Mouse (Mus musculus) neural tube, embryonic 14.5 days (tissue): ENCODE measurements at regions not wholly inside any gene's neighbourhood (a gene's known extent, or its start where the extent isn't known, plus 50 kb on each side); places are given as distances from the start of the nearest gene placed in this dataset.

ENCODE experiments used
- ATAC-seq: fragments of 200-750 bp; cut with Nextera tagmentation; 2 replicates; pipeline ENCODE4 v1.8.0; 2017; ENCODE audit warnings: low read depth, mild to moderate bottlenecking, moderate TSS enrichment, moderate library complexity
- H3K27ac ChIP-seq: fragments of 300-500 bp; sonication (generic); 2 replicates; pipeline ENCODE4 v1.5.1; 2014; ENCODE audit warnings: low read depth, mild to moderate bottlenecking, control low read depth, low read length, moderate library complexity, mixed read lengths
- H3K27me3 ChIP-seq: fragments of 300-500 bp; sonication (generic); 2 replicates; pipeline ENCODE4 v1.6.1; 2014; ENCODE audit warnings: low read length; ENCODE audit not compliant: control insufficient read depth, insufficient read depth
- H3K36me3 ChIP-seq: fragments of 300-500 bp; sonication (generic); 2 replicates; pipeline ENCODE4 v1.6.1; 2014; ENCODE audit warnings: low read length, mixed read lengths; ENCODE audit not compliant: control insufficient read depth, insufficient read depth
- H3K4me1 ChIP-seq: fragments of 300-500 bp; sonication (generic); 2 replicates; pipeline ENCODE4 v1.6.1; 2014; ENCODE audit warnings: low read length; ENCODE audit not compliant: control insufficient read depth, insufficient read depth
- H3K4me2 ChIP-seq: fragments of 300-500 bp; sonication (generic); 2 replicates; pipeline ENCODE4 v1.6.1; 2014; ENCODE audit warnings: mild to moderate bottlenecking, low read depth, low read length, control low read depth
- H3K4me3 ChIP-seq: fragments of 300-500 bp; sonication (generic); 2 replicates; pipeline ENCODE4 v1.5.1; 2014; ENCODE audit warnings: low read depth, low read length, control low read depth, mixed read lengths
- H3K9ac ChIP-seq: fragments of 300-500 bp; sonication (generic); replicated peaks from 2 replicates; pipeline ENCODE4 v1.6.1; 2014; ENCODE audit warnings: low read depth, mild to moderate bottlenecking, control low read depth, low read length, mixed read lengths
- H3K9me3 ChIP-seq: fragments of 300-500 bp; sonication (generic); 2 replicates; pipeline ENCODE4 v1.6.1; 2016; ENCODE audit warnings: low read length; ENCODE audit not compliant: control insufficient read depth
- WGBS: fragments of 180-500 bp; shearing (Covaris S2); extraction: QIAGEN DNeasy Blood & Tissue Kit; methylation state at CpG from one replicate; pipeline ENCODE4 v1.1.7; 2014; 5-methylcytosine and 5-hydroxymethylcytosine counted together

DNA sequence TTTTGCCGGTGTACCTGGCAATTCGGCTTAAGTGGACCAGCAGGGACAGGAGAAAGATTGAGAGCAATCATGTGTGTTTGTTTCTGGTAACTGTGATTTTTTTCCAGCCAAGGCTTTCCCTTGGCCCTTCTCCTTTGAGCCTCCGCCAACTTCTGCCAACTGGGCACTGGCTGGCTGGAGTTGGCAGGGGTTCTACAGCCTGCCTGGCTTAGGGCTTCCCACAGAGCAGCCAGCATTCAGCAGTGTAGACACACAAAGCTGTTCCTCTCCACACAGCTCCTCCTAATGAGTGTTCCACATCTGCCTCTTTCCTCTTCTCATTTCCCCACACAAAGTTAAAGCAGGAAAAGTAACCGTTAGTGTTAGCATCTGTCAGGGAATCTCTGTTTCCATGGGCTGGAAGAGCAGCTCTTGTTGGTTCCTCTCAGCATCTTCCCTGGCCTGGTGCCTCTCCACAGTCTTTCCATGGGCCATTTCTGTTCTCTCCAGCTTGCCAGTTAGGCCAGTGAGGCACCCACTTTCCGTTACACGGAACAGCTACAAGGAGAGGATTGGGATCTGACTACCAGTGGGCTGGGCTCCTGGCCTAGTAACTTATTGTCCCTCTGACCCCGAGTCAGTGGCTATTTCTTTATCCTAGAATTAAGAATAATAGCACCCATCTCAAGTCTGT is 68.0 kb upstream of the Rbm24 start:
- ATAC-seq = peak; percentile 87
- H3K4me1 ChIP-seq = no peaks in the 10 kb centered on the region; the same call in 1 of the 2 replicates
- no peak overlapping the region for H3K4me3 ChIP-seq
- no peak overlapping the region for H3K4me2 ChIP-seq
- 60% methylated on average over 7 of the region's 7 CpGs for WGBS
- H3K27ac ChIP-seq = peak overlapping the region; percentile 64
- H3K9me3 ChIP-seq = no peaks in the 10 kb centered on the region
- H3K36me3 ChIP-seq = no peaks in the 10 kb centered on the region
- H3K27me3 ChIP-seq = no peaks in the 10 kb centered on the region
- H3K9ac ChIP-seq = no peak overlapping the region

- no peak for ATAC-seq
- Histone ChIP-seq H3K9ac (no peak overlapping the region), H3K36me3 (no peaks in the 10 kb centered on the region), H3K4me2 (no peak overlapping the region), H3K27ac (no peak overlapping the region), H3K27me3 (no peaks in the 10 kb centered on the region), H3K4me1 (no peaks in the 10 kb centered on the region; the same call in 1 of the 2 replicates), H3K9me3 (no peaks in the 10 kb centered on the region), H3K4me3 (no peak overlapping the region)
- 59% methylated on average over 3 of the region's 3 CpGs for WGBS
These were observed 62.9 kb upstream of the Rbm24 start for GRCm38 (mm10) chr13:46355306-46355705.

GRCm38 (mm10) chr13:46355975-46356374 is 62.3 kb upstream of the Rbm24 start:
- no peak for ATAC-seq
- H3K9ac ChIP-seq = no peak overlapping the region
- no peaks in the 10 kb centered on the region for H3K9me3 ChIP-seq
- no peak overlapping the region for H3K27ac ChIP-seq
- WGBS = 94% methylated on average over 1 of the region's 1 CpGs
- H3K4me1 ChIP-seq = no peaks in the 10 kb centered on the region
- no peaks in the 10 kb centered on the region for H3K27me3 ChIP-seq
- no peak overlapping the region for H3K4me3 ChIP-seq
- no peak overlapping the region for H3K4me2 ChIP-seq
- H3K36me3 ChIP-seq = no peaks in the 10 kb centered on the region

DNA sequence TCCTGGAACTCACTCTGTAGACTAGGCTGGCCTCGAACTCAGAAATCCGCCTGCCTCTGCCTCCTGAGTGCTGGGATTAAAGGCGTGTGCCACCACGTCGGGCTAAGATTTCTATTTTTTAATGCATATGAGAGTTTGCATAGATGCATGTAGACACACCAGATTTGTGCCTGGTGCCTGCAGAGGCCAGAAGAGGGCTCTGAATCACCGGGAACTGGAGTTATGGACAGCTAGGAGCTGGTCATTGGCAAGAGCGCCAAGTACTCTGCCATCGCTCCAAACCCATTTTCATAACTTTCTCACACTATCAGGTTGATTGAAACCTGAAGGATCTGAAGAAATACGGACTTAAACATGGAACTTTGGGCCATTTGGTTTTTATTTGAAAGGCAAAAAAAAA is 61.2 kb upstream of the Rbm24 start:
- no peak overlapping the region for H3K4me2 ChIP-seq
- no peak overlapping the region for H3K4me3 ChIP-seq
- no peaks in the 10 kb centered on the region for H3K27me3 ChIP-seq
- H3K9ac ChIP-seq = no peak overlapping the region
- H3K27ac ChIP-seq = no peak overlapping the region
- H3K36me3 ChIP-seq = no peaks in the 10 kb centered on the region
- ATAC-seq = no peak
- no peaks in the 10 kb centered on the region for H3K9me3 ChIP-seq
- WGBS = 95% methylated on average over 9 of the region's 9 CpGs
- no peaks in the 10 kb centered on the region for H3K4me1 ChIP-seq

DNA sequence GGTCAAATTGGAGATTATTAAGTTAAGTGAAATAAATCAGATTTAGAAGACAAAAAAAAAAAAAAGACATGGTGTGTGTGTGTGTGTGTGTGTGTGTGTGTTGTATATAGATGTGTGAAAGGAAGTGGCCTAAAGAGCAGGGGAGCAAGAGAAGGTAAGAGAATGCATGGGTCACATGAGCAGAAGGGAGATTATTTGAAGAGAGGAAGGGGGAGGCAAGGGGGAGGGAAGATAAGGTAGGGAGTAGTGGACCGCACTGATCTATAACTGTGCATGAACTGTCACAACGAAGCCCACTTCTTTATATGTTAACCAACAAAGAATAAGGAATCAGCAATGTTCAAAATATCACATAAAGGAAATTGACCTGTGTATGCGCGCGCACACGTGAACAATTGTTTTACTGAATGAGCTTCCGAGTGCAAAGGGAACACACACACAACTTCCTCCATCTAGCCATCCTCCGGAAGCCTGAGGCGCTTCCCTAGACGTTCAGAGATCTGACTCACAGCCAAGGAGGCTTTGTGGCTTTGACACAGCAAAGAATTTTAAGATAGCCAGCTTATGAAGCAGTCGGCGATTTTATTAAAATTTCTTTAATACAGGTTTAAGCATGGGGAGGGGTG is 57.6 kb upstream of the Rbm24 start:
- Histone ChIP-seq H3K4me2 (no peak overlapping the region), H3K4me1 (no peaks in the 10 kb centered on the region), H3K4me3 (no peak overlapping the region), H3K36me3 (no peaks in the 10 kb centered on the region), H3K9me3 (no peaks in the 10 kb centered on the region), H3K27ac (no peak overlapping the region), H3K27me3 (no peaks in the 10 kb centered on the region), H3K9ac (no peak overlapping the region)
- WGBS = 84% methylated on average over 12 of the region's 12 CpGs
- no peak for ATAC-seq

- H3K9ac ChIP-seq = no peak overlapping the region
- no peaks in the 10 kb centered on the region for H3K4me1 ChIP-seq
- H3K27ac ChIP-seq = no peak overlapping the region
- ATAC-seq = no peak
- no peaks in the 10 kb centered on the region for H3K9me3 ChIP-seq
- no peaks in the 10 kb centered on the region for H3K27me3 ChIP-seq
- no peaks in the 10 kb centered on the region for H3K36me3 ChIP-seq
- WGBS = 92% methylated on average over 13 of the region's 13 CpGs
- no peak overlapping the region for H3K4me3 ChIP-seq
- H3K4me2 ChIP-seq = no peak overlapping the region
These were observed 54.6 kb upstream of the Rbm24 start for GRCm38 (mm10) chr13:46363456-46364201.

DNA sequence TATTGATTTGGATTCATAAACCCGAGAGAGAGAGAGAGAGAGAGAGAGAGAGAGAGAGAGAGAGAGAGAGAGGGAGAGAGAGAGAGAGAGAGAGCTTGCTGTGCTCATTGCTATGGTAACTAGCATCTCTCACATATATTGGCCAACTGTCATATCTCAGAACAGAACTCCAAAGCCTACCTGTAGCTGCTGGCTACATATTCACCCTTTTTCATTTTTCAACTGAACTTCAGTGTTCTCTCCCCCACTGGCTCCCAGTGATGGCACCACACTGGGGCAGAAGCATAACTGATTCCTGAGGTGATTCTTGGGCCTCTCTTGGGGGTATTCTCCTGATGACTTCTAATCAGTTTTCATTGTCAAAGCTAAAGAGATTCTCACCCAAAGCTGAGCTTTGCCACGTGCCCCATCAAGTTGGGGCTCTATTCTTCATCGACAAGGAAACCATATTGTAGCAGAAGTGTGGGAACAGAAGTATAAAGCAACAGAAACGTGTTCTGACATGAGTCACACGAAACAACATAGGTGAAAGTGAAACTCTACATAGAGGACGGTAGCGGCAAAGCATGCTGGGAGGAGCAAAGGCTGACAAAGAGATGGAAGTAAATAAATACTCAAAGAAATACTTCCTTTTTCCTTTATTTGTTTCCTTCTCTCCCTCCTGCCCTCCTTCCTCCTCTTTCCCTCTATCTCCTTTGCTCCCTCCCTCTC is 53.9 kb upstream of the Rbm24 start:
- H3K4me3 ChIP-seq = no peak overlapping the region
- no peaks in the 10 kb centered on the region for H3K9me3 ChIP-seq
- H3K4me1 ChIP-seq = no peaks in the 10 kb centered on the region
- H3K27ac ChIP-seq = no peak overlapping the region
- 74% methylated on average over 7 of the region's 7 CpGs for WGBS
- H3K4me2 ChIP-seq = no peak overlapping the region
- H3K36me3 ChIP-seq = no peaks in the 10 kb centered on the region
- no peak overlapping the region for H3K9ac ChIP-seq
- no peaks in the 10 kb centered on the region for H3K27me3 ChIP-seq
- ATAC-seq = no peak

DNA sequence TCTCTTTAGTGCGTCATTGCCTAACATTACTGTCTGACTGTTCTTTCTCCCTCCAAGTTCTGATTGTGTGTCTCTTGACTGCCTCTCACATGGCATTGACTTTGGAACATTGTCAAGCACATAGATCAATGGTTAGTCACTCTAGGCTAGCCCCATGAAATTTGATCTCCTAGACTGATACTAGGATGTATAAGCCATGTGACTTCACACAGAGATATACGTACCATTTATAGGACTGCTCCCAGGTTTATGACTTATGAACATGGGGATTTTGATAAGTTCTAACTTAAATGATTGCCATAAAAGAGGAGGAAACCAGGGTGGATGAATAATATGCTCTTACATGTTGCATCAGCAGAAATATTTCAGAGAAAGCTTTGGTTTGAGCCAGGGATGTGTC is 52.9 kb upstream of the Rbm24 start:
- Histone ChIP-seq H3K27me3 (no peaks in the 10 kb centered on the region), H3K36me3 (no peaks in the 10 kb centered on the region), H3K4me2 (no peak overlapping the region), H3K9me3 (no peaks in the 10 kb centered on the region), H3K4me1 (no peaks in the 10 kb centered on the region), H3K27ac (no peak overlapping the region), H3K9ac (no peak overlapping the region), H3K4me3 (no peak overlapping the region)
- WGBS = 95% methylated on average over 2 of the region's 2 CpGs
- no peak for ATAC-seq
